Mouse (Mus musculus): ENCODE measurements around the gene Canx. TPM values are rescaled to one million over a fixed set of nuclear protein-coding genes. Genes with fewer than 3 reads are reported as not detected.
A peak's percentile ranks its signal among the peaks of the same experiment; 100 is the strongest.

The Canx gene
- polyA plus RNA-seq, 1 experiment from 2014 or later, result 284 TPM

DNA sequence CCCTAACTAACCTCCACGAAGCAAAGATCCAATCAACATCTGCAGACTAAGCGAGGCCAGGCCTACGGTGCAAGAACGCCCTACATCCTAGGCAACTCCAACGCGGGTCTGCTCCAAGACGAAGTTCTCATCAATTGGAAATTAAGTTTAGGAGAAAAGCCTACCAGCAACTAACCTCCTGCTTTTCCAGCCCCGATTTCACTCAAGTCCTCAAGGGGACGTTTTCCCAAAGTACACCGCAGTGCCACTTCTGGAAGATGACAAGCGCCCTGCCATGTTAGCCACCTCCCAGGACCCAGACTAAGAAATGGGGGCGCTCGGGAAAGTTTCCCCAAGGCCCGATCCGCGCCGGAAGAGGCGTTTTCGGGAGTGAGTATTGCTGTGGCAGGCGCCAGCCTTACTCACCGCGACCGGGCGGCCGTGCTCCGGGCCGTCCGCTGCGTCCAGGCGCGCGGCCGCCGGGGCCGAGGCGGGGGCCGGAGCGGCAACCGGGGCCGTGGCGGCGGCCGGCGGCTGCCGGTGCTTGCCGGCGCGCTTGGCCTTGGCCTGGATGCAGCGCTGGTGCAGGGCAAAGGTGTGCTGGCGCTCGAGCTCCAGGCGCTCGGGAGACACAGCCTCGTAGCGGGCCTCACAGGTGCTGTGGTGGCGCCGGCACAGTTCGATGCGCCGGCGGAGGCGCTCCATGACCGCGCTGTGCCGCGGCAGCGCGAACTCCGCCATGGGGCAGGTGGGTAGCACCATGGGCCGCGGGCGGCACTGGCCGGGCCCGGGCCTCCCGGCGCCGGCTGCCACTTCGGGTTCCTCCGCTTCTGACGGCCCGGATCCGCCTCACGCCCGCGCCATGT is 33.9 kb downstream of the Canx start:
- no peaks in the 10 kb centered on the region for H3K27me3 ChIP-seq
- peak overlapping the region; percentile 61 for H3K4me2 ChIP-seq (replicated peaks)
- H3K27ac ChIP-seq (replicated peaks), result peak overlapping the region; percentile 98
- H3K9me3 ChIP-seq (replicated peaks), result no peaks in the 10 kb centered on the region
- H3K9ac ChIP-seq, result peak overlapping the region; percentile 98
- peaks cover 21% of the 10 kb centered on the region for H3K4me1 ChIP-seq
- H3K4me3 ChIP-seq (replicated peaks), result peak overlapping the region; percentile 83
- under 1% methylated on average over 77 of the region's 85 CpGs for WGBS
- ATAC-seq (ENCODE audit: insufficient number of reproducible peaks, low FRiP score, low TSS enrichment, low read depth), result peak; percentile 82
- peaks cover 26% of the 10 kb centered on the region for H3K36me3 ChIP-seq

DNA sequence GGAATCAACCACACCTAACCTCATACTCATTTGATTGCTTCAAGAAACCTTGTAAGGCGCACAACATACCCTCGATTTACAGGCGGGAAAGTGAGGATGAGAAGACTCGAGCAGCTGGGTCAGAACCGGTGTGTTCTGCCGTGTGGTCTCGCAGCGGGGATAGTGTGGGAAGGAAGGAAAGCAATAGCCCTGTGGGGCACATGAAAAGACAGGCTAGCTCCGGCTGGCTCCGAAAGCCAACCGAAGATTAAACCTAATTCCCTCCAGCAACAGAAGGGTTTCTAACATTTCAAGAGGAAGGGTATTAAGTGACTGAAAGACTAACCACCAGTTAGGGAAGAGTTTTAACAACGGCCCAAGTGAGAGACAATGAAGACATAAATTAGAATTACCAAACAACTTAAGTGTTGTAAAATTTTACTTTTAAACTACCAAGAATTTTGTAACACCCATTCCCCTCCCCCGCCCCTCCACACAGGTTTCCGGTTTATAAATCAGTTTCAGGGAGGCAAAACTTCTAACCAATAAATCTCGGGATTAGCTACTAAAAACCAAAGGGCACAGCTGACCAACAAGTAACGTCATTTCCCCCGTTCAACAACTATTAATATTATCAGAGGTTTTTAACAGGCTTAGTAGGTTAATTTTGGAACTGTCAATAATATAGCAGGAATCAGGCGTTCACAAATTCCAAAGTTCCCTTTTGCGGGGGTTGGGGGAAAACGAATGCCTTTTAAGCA is 34.8 kb downstream of the Canx start:
- Histone ChIP-seq H3K4me3 (replicated peaks) (peak overlapping the region; percentile 83), H3K9ac (peak overlapping the region; percentile 98), H3K27me3 (no peaks in the 10 kb centered on the region), H3K9me3 (replicated peaks) (no peaks in the 10 kb centered on the region), H3K4me1 (peaks cover 21% of the 10 kb centered on the region), H3K27ac (replicated peaks) (peak overlapping the region; percentile 98), H3K4me2 (replicated peaks) (peak overlapping the region; percentile 61), H3K36me3 (peaks cover 21% of the 10 kb centered on the region; the same call in 1 of the 2 replicates)
- WGBS, result 2% methylated on average over 20 of the region's 20 CpGs
- no peak for ATAC-seq (ENCODE audit: insufficient number of reproducible peaks, low FRiP score, low TSS enrichment, low read depth)

DNA sequence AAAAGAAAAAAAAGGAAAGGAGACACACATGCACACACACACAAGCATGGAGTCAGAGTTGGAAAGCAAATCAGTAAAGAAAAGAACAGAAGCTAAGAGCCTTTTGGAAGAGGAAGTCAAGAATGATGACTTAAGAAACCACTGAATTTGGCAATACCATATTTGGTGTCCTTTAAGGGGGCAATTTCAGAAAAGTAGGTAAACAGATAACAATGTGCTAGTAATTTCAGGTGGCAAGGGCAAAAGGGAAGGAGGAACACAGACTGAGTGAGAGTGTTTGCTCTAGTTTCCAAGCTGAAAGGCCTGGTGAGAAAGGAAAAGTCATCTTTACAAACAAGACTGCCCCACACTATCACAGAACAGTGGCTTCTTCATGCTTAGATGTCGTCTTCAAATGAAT is 39.0 kb downstream of the Canx start:
- ATAC-seq (ENCODE audit: insufficient number of reproducible peaks, low FRiP score, low TSS enrichment, low read depth), result no peak
- no peak overlapping the region for H3K4me2 ChIP-seq (replicated peaks)
- H3K27me3 ChIP-seq, result no peaks in the 10 kb centered on the region
- H3K27ac ChIP-seq (replicated peaks), result no peak overlapping the region
- no peak overlapping the region for H3K9ac ChIP-seq
- H3K36me3 ChIP-seq, result peaks cover 3% of the 10 kb centered on the region; the same call in 1 of the 2 replicates
- H3K4me3 ChIP-seq (replicated peaks), result no peak overlapping the region
- peaks cover 17% of the 10 kb centered on the region for H3K4me1 ChIP-seq
- no peaks in the 10 kb centered on the region for H3K9me3 ChIP-seq (replicated peaks)
- 81% methylated on average over 1 of the region's 1 CpGs for WGBS

DNA sequence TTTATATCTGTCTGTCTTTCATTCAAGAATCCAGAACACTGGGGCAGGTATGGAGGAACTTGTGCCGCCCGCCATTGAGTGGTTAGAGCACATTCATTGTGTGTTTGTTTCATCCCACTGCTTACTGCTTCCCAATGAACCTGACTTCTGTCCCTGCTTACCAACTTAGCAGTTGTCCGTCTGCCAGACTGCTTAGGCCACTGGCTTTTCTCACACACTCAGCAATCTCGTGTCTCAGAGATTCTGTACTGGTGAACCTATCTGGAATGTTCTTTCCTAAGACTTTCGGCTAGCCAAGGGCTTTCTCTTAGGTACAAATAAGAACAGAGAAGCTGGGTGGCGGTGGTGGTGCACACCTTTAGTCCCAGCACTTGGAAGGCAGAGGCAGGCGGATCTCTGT is 39.8 kb downstream of the Canx start:
- no peak overlapping the region for H3K27ac ChIP-seq (replicated peaks)
- H3K4me1 ChIP-seq, result peaks cover 17% of the 10 kb centered on the region
- H3K9ac ChIP-seq, result no peak overlapping the region
- no peak overlapping the region for H3K4me3 ChIP-seq (replicated peaks)
- no peak for ATAC-seq (ENCODE audit: insufficient number of reproducible peaks, low FRiP score, low TSS enrichment, low read depth)
- no peak overlapping the region for H3K4me2 ChIP-seq (replicated peaks)
- WGBS, result 92% methylated on average over 7 of the region's 7 CpGs
- no peaks in the 10 kb centered on the region for H3K9me3 ChIP-seq (replicated peaks)
- H3K27me3 ChIP-seq, result no peaks in the 10 kb centered on the region
- peaks cover 6% of the 10 kb centered on the region; the same call in 1 of the 2 replicates for H3K36me3 ChIP-seq

DNA sequence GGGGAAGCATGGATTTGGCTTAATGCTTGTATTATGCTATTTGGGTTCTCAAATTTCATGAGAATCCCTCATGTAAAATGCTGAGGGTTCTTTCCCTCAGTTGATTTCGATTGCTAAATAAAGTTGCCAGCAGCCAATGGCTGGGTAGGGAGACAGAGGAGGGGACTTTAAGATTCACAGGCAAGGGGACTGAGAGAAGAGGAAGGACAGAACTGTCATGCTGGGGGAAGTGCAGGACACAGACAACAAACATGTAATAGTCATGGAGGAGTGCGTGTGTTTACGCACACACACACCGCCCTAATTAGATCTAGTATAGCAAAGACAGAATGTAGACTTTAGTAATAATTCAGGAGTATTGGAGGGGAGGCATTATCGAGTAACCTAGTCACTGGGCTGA is 40.2 kb downstream of the Canx start:
- 83% methylated on average over 5 of the region's 5 CpGs for WGBS
- Histone ChIP-seq H3K27me3 (no peaks in the 10 kb centered on the region), H3K4me1 (peaks cover 15% of the 10 kb centered on the region)

DNA sequence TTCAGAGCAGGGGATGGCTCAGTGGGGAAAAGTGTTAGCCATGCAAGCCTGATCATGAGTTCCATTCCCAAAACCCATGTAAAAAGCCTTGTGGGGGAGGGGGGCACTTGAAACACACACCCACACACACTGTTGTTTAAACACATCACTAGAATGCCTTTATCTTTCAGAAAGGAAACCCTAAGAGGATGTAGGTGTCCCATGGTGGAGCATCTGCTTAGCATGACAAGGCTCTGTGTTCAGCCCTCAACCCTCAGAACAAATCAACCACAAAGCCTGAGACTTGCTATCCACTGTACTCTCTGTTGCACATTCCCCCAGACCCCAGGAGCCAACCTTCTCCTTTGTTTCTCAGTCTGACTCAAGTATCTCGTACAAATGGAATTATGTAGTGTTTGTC is 45.4 kb downstream of the Canx start:
- peaks cover 13% of the 10 kb centered on the region; the same call in 1 of the 2 replicates for H3K4me1 ChIP-seq
- H3K4me3 ChIP-seq (replicated peaks), result no peak overlapping the region
- WGBS, result 67% methylated on average over 1 of the region's 1 CpGs
- H3K36me3 ChIP-seq, result 0 out of 2 replicates have a peak, but pooled peaks cover 10% of the 10 kb centered on the region
- H3K27ac ChIP-seq (replicated peaks), result no peak overlapping the region
- no peak overlapping the region for H3K9ac ChIP-seq
- no peak overlapping the region for H3K4me2 ChIP-seq (replicated peaks)
- H3K27me3 ChIP-seq, result no peaks in the 10 kb centered on the region
- no peaks in the 10 kb centered on the region for H3K9me3 ChIP-seq (replicated peaks)
- no peak for ATAC-seq (ENCODE audit: insufficient number of reproducible peaks, low FRiP score, low TSS enrichment, low read depth)

More for the DNA sequence above, 40.2 kb downstream of the Canx start:
- Histone ChIP-seq H3K9me3 (replicated peaks) (no peaks in the 10 kb centered on the region), H3K4me2 (replicated peaks) (no peak overlapping the region), H3K9ac (no peak overlapping the region), H3K4me3 (replicated peaks) (no peak overlapping the region), H3K36me3 (peaks cover 9% of the 10 kb centered on the region; the same call in 1 of the 2 replicates), H3K27ac (replicated peaks) (no peak overlapping the region)
- no peak for ATAC-seq (ENCODE audit: insufficient number of reproducible peaks, low FRiP score, low TSS enrichment, low read depth)

DNA sequence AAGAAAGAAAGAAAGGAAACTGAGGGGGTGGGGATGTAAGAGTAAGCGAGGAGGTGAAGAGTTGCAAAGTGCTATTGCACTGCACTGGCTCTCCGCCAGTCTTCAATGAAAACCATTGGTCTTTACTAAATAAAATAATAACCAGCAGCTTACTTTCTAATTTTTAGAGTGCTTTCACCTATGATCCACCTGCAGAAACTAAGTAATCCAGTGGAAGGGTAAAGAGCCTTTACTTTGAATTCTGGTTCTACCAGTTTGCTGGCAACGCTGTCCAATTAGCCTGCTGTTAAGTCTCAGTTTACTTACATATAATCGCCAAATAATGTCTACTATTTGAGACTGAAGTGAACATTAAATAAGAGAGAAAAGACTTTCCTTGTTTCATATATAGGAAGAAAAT is 46.5 kb downstream of the Canx start:
- WGBS, result 64% methylated on average over 4 of the region's 4 CpGs

DNA sequence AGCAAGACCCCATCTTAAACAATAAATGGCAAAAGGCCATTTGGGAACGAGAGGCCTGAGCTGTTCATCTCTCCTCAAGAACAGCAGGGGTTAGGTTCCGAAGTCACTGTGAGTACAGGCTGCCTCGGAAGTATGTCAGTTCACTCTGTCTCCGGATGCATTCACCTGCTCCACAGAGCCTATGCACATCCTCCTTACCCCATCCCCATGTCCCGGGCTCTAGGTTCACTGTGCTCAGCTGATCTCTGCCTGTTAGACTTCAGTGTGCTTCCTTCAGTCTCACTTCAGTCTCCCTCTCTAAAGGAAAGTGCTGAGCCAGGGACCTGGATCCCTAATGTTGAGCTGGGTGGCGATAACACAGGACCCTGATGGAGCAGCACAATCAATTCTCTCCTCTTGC is 47.8 kb downstream of the Canx start:
- H3K4me3 ChIP-seq (replicated peaks), result no peak overlapping the region
- H3K36me3 ChIP-seq, result 0 out of 2 replicates have a peak, but pooled peaks cover 10% of the 10 kb centered on the region
- H3K4me2 ChIP-seq (replicated peaks), result no peak overlapping the region
- no peak for ATAC-seq (ENCODE audit: insufficient number of reproducible peaks, low FRiP score, low TSS enrichment, low read depth)
- H3K27me3 ChIP-seq, result no peaks in the 10 kb centered on the region
- no peaks in the 10 kb centered on the region for H3K9me3 ChIP-seq (replicated peaks)
- no peak overlapping the region for H3K27ac ChIP-seq (replicated peaks)
- H3K4me1 ChIP-seq, result peaks cover 14% of the 10 kb centered on the region; the same call in 1 of the 2 replicates
- WGBS, result 90% methylated on average over 6 of the region's 6 CpGs
- no peak overlapping the region for H3K9ac ChIP-seq

More for the DNA sequence above, 46.5 kb downstream of the Canx start:
- Histone ChIP-seq H3K4me1 (peaks cover 14% of the 10 kb centered on the region; the same call in 1 of the 2 replicates), H3K4me3 (replicated peaks) (no peak overlapping the region), H3K36me3 (0 out of 2 replicates have a peak, but pooled peaks cover 10% of the 10 kb centered on the region), H3K27me3 (no peaks in the 10 kb centered on the region), H3K4me2 (replicated peaks) (no peak overlapping the region), H3K9ac (no peak overlapping the region), H3K27ac (replicated peaks) (0 out of 2 replicates have a peak overlapping the region, but pooled peaks have one; percentile 1), H3K9me3 (replicated peaks) (no peaks in the 10 kb centered on the region)
- ATAC-seq (ENCODE audit: insufficient number of reproducible peaks, low FRiP score, low TSS enrichment, low read depth), result no peak

DNA sequence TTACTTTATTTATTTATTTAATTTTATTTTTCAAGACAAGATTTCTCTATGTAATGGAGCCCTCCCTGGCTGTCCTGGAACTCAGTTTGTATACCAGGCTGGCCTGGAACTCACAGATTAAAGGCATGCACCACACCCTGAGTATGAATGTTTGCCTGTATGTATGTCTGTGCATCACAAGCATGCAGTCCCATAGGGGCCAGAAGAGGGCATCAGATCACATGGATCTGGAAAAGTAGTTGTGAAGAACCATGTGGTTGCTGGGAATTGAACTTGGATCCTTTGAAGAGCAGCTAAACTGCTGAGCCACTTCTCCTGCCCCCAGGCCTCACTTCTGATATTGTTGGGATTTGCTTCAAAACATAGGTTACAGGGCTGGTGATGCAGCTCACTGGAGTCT is 48.4 kb downstream of the Canx start:
- no peak overlapping the region for H3K27ac ChIP-seq (replicated peaks)
- no peak overlapping the region for H3K4me3 ChIP-seq (replicated peaks)
- no peak overlapping the region for H3K4me2 ChIP-seq (replicated peaks)
- H3K36me3 ChIP-seq, result 0 out of 2 replicates have a peak, but pooled peaks cover 10% of the 10 kb centered on the region
- no peaks in the 10 kb centered on the region for H3K27me3 ChIP-seq
- no peak for ATAC-seq (ENCODE audit: insufficient number of reproducible peaks, low FRiP score, low TSS enrichment, low read depth)
- no peaks in the 10 kb centered on the region for H3K9me3 ChIP-seq (replicated peaks)
- H3K4me1 ChIP-seq, result peaks cover 14% of the 10 kb centered on the region; the same call in 1 of the 2 replicates
- no peak overlapping the region for H3K9ac ChIP-seq

DNA sequence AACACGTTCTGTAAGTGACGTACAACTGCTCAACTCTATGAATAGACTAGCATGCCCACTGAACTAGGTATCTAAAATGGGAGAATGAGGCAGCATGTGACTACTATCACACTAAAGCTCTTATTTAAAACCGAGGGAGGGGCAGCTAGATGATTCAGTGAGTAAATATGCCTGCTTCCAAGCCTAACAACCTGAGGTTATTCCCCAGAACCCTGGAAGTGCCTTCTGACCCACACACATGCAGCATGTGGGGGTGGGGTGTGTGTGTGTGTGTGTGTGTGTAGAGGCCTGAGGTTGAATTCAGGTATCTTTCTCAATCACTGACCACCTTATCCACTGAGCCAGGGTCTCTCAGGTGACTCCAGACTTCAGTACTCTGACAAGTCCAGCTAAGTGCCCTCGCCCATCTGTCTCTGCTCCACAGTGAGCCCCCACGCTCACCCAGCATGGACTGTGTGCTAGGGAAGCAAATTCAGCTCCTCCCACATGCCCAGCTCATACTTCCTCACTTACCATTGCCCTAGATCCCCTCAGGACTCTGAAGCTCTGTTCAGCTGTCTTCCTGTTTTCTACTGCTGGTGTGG is 49.8 kb downstream of the Canx start:
- peaks cover 21% of the 10 kb centered on the region for H3K4me1 ChIP-seq
- H3K9ac ChIP-seq, result no peak overlapping the region
- no peak overlapping the region for H3K4me2 ChIP-seq (replicated peaks)
- 76% methylated on average over 5 of the region's 5 CpGs for WGBS
- H3K27ac ChIP-seq (replicated peaks), result 0 out of 2 replicates have a peak overlapping the region, but pooled peaks have one; percentile 17
- H3K27me3 ChIP-seq, result no peaks in the 10 kb centered on the region
- no peak overlapping the region for H3K4me3 ChIP-seq (replicated peaks)
- no peaks in the 10 kb centered on the region for H3K9me3 ChIP-seq (replicated peaks)
- peak; percentile 54; the same call in 1 of the 2 replicates for ATAC-seq (ENCODE audit: insufficient number of reproducible peaks, low FRiP score, low TSS enrichment, low read depth)
- 0 out of 2 replicates have a peak, but pooled peaks cover 7% of the 10 kb centered on the region for H3K36me3 ChIP-seq

DNA sequence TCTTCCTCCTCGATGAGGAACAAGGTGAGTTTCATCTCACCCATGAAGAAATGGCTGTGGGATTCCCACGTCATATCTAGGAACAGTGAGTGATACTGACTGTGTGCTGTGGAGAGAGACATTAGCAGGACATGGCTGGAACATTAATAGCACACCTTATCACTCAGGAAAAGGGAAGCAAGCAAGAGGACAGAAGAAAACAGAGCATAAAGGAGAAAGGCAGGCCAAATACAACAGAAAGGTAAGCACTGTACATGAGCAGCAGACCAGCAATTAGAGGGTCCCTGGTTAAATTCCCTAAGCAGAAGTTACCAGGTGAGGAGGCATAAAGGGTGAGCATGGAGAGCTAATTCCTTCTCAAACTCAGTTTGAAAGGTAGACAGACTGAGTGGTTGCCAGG is 50.4 kb downstream of the Canx start:
- Histone ChIP-seq H3K4me3 (replicated peaks) (no peak overlapping the region), H3K4me2 (replicated peaks) (no peak overlapping the region), H3K9me3 (replicated peaks) (no peaks in the 10 kb centered on the region), H3K9ac (no peak overlapping the region), H3K4me1 (peaks cover 21% of the 10 kb centered on the region), H3K27me3 (no peaks in the 10 kb centered on the region), H3K36me3 (0 out of 2 replicates have a peak, but pooled peaks cover 4% of the 10 kb centered on the region), H3K27ac (replicated peaks) (no peak overlapping the region)
- 71% methylated on average over 2 of the region's 2 CpGs for WGBS
- ATAC-seq (ENCODE audit: insufficient number of reproducible peaks, low FRiP score, low TSS enrichment, low read depth), result no peak
